Mouse (Mus musculus) megakaryocyte-erythroid progenitor cell, adult 5-6 weeks (primary cell): ENCODE measurements around the gene Gm7030. TPM values are rescaled to one million over a fixed set of nuclear protein-coding genes. Genes with fewer than 3 reads are reported as not detected.
"Not testable (repeated sequence)": the region's sequence is repeated elsewhere in the genome, so short reads cannot be mapped to it uniquely, and the experiment has no call there.

Experiments used
- ATAC-seq: replicated peaks from 2 replicates; pipeline ENCODE4 v1.8.0; 2016; ENCODE audit warnings: mild to moderate bottlenecking, inconsistent platforms; ENCODE audit not compliant: severe bottlenecking, poor library complexity, low FRiP score, low TSS enrichment
- total RNA-seq, 2 experiments: library from RNA; stranded (forward) in 1 of 2; stranded (reverse) in 1 of 2; fragments of 200-1000, 215-1000 nt in 1 of 2; fragments of >200 nt in 1 of 2; fragmentation: Nextera tagmentation in 1 of 2; gene quantifications; 2 replicates each; pipeline ENCODE4 v1.2.3; 2014 to 2017

The Gm7030 gene
- total RNA-seq, 2 experiments from 2014 or later = not detected

- not testable (repeated sequence) for ATAC-seq
Measured at GRCm38 (mm10) chr17:36085976-36086375, 43.2 kb downstream of the Gm7030 start.

GRCm38 (mm10) chr17:36083870-36084451, 45.3 kb downstream of the Gm7030 start:
- 0 out of 2 replicates have a peak, but pooled peaks have one; percentile 49 for ATAC-seq

- ATAC-seq = 0 out of 2 replicates have a peak, but pooled peaks have one; percentile 37
Measured at GRCm38 (mm10) chr17:36083266-36083869, 45.9 kb downstream of the Gm7030 start.

- not testable (repeated sequence) for ATAC-seq
Measured at GRCm38 (mm10) chr17:36082519-36083232, 46.5 kb downstream of the Gm7030 start.

- ATAC-seq = not testable (repeated sequence)
Measured at GRCm38 (mm10) chr17:36081901-36082300, 47.3 kb downstream of the Gm7030 start.

- peak; percentile 66 for ATAC-seq
Measured at GRCm38 (mm10) chr17:36060829-36061228, 68.4 kb downstream of the Gm7030 start.

Other genes with a start within 250 kb of the Gm7030 start
- gene Dhx16, start 249.6 kb downstream of the Gm7030 start, total RNA-seq (2014; fragmentation: Nextera tagmentation) = 132 and 133 TPM in 2 replicates
- 51.3 and 68.8 TPM in 2 replicates for gene Dhx16, start 249.6 kb downstream of the Gm7030 start, total RNA-seq (2017)
- gene 2310061I04Rik, start 232.0 kb downstream of the Gm7030 start, total RNA-seq (2014; fragmentation: Nextera tagmentation) = 107 and 160 TPM in 2 replicates
- gene 2310061I04Rik, start 232.0 kb downstream of the Gm7030 start, total RNA-seq (2017) = 8.1 and 10.9 TPM in 2 replicates
- 23.1 and 31.9 TPM in 2 replicates for gene Atat1, start 219.3 kb downstream of the Gm7030 start, total RNA-seq (2014; fragmentation: Nextera tagmentation)
- 3.0 and 4.3 TPM in 2 replicates for gene Atat1, start 219.3 kb downstream of the Gm7030 start, total RNA-seq (2017)
- gene Mrps18b, start 213.0 kb downstream of the Gm7030 start, total RNA-seq (2014; fragmentation: Nextera tagmentation) = 140 and 175 TPM in 2 replicates
- 72.7 and 92.6 TPM in 2 replicates for gene Mrps18b, start 213.0 kb downstream of the Gm7030 start, total RNA-seq (2017)
- gene Ppp1r10, start 213.0 kb downstream of the Gm7030 start, total RNA-seq (2014; fragmentation: Nextera tagmentation) = 80.8 and 95.1 TPM in 2 replicates
- gene Ppp1r10, start 213.0 kb downstream of the Gm7030 start, total RNA-seq (2017) = 86.4 and 103 TPM in 2 replicates
- 132 and 157 TPM in 2 replicates for gene Abcf1, start 159.7 kb downstream of the Gm7030 start, total RNA-seq (2014; fragmentation: Nextera tagmentation)
- 398 and 560 TPM in 2 replicates for gene Abcf1, start 159.7 kb downstream of the Gm7030 start, total RNA-seq (2017)
- 27.1 and 28.2 TPM in 2 replicates for gene Gnl1, start 149.6 kb downstream of the Gm7030 start, total RNA-seq (2014; fragmentation: Nextera tagmentation)
- 13.8 and 16.3 TPM in 2 replicates for gene Gnl1, start 149.6 kb downstream of the Gm7030 start, total RNA-seq (2017)
- gene Prr3, start 149.2 kb downstream of the Gm7030 start, total RNA-seq (2014; fragmentation: Nextera tagmentation) = 41.0 and 48.3 TPM in 2 replicates
- gene Prr3, start 149.2 kb downstream of the Gm7030 start, total RNA-seq (2017) = 20.5 and 31.3 TPM in 2 replicates
- 6.8 and 10.1 TPM in 2 replicates for gene H2-T24, start 108.9 kb downstream of the Gm7030 start, total RNA-seq (2014; fragmentation: Nextera tagmentation)
- gene H2-T24, start 108.9 kb downstream of the Gm7030 start, total RNA-seq (2017) = 25.5 and 35.1 TPM in 2 replicates
- 55.6 and 98.1 TPM in 2 replicates for gene H2-T23, start 96.6 kb downstream of the Gm7030 start, total RNA-seq (2014; fragmentation: Nextera tagmentation)
- 84.5 and 111 TPM in 2 replicates for gene H2-T23, start 96.6 kb downstream of the Gm7030 start, total RNA-seq (2017)
- 17.1 and 25.6 TPM in 2 replicates for gene H2-T22, start 86.7 kb downstream of the Gm7030 start, total RNA-seq (2014; fragmentation: Nextera tagmentation)
- 30.1 and 31.5 TPM in 2 replicates for gene H2-T22, start 86.7 kb downstream of the Gm7030 start, total RNA-seq (2017)
- 0.52 TPM in 1 of 2 replicates, not detected in the other for gene Gm6034, start 86.5 kb downstream of the Gm7030 start, total RNA-seq (2014; fragmentation: Nextera tagmentation)
- gene Gm6034, start 86.5 kb downstream of the Gm7030 start, total RNA-seq (2017) = not detected in 2 replicates
- gene Gm11127, start 71.1 kb downstream of the Gm7030 start, total RNA-seq (2014; fragmentation: Nextera tagmentation) = not detected in 2 replicates
- gene Gm11127, start 71.1 kb downstream of the Gm7030 start, total RNA-seq (2017) = not detected in 2 replicates
- gene Gm19684, start 7.7 kb downstream of the Gm7030 start, total RNA-seq (2014; fragmentation: Nextera tagmentation) = 0.22 and 1.5 TPM in 2 replicates
- 0.38 TPM in 1 of 2 replicates, not detected in the other for gene Gm19684, start 7.7 kb downstream of the Gm7030 start, total RNA-seq (2017)
- not detected in 2 replicates for gene Gm8909, start 39.1 kb upstream of the Gm7030 start, total RNA-seq (2014; fragmentation: Nextera tagmentation)
- gene Gm8909, start 39.1 kb upstream of the Gm7030 start, total RNA-seq (2017) = not detected in 2 replicates
- not detected in 2 replicates for gene H2-T3, start 60.9 kb upstream of the Gm7030 start, total RNA-seq (2014; fragmentation: Nextera tagmentation)
- gene H2-T3, start 60.9 kb upstream of the Gm7030 start, total RNA-seq (2017) = not detected in 2 replicates
- gene Rpp21, start 128.6 kb upstream of the Gm7030 start, total RNA-seq (2014; fragmentation: Nextera tagmentation) = 66.7 and 120 TPM in 2 replicates
- gene Rpp21, start 128.6 kb upstream of the Gm7030 start, total RNA-seq (2017) = 56.9 and 68.9 TPM in 2 replicates
- 21.0 and 29.7 TPM in 2 replicates for gene Trim39, start 142.8 kb upstream of the Gm7030 start, total RNA-seq (2014; fragmentation: Nextera tagmentation)
- 19.2 and 23.2 TPM in 2 replicates for gene Trim39, start 142.8 kb upstream of the Gm7030 start, total RNA-seq (2017)
- gene H2-M10.2, start 157.1 kb upstream of the Gm7030 start, total RNA-seq (2014; fragmentation: Nextera tagmentation) = not detected in 2 replicates
- gene H2-M10.2, start 157.1 kb upstream of the Gm7030 start, total RNA-seq (2017) = not detected in 2 replicates
- not detected in 2 replicates for gene H2-M10.1, start 196.7 kb upstream of the Gm7030 start, total RNA-seq (2014; fragmentation: Nextera tagmentation)
- gene H2-M10.1, start 196.7 kb upstream of the Gm7030 start, total RNA-seq (2017) = not detected in 2 replicates
- not detected in 2 replicates for gene H2-M10.3, start 239.0 kb upstream of the Gm7030 start, total RNA-seq (2014; fragmentation: Nextera tagmentation)
- gene H2-M10.3, start 239.0 kb upstream of the Gm7030 start, total RNA-seq (2017) = not detected in 2 replicates